In genomic region chr3:95005651-95006050, GRCm38 (mm10) we compare ENCODE assay signal across 21 mouse cellular contexts. TPM values are rescaled to one million over a fixed set of nuclear protein-coding genes. Genes with fewer than 3 reads are reported as not detected.
A peak's percentile ranks its signal among the peaks of the same experiment; 100 is the strongest.
DNase-seq lines count a peak whose midpoint lies in the region; TF ChIP-seq lines count a peak whose summit lies in the region.
"Had no signal": no experiment of that assay in that cellular context is flagged by ENCODE, and none has a peak within 500 bp of the region (broad histone marks: within the 10 kb centered on the region; RNA-seq: fewer than 3 reads in every experiment).

No protein-coding gene starts in this region.

- TF ChIP-seq POLR2A in cerebellum, adult 2 months (IDR thresholded peaks at IDR 0.05; ENCODE audit: borderline replicate concordance, insufficient read depth, low read length): no peak
- no peak for TF ChIP-seq POLR2A in CH12.LX (IDR thresholded peaks at IDR 0.05; ENCODE audit: low read depth, low read length)

- TF ChIP-seq RAD21 in CH12.LX (IDR thresholded peaks at IDR 0.05; ENCODE audit: low read depth, low read length): no peak

- no peak overlapping the region for H3K4me2 ChIP-seq in CH12.LX (ENCODE audit: insufficient read depth, low read depth, poor library complexity, severe bottlenecking)
- H3K4me2 ChIP-seq: embryonic facial prominence, embryonic 13.5 days; embryonic facial prominence, embryonic 15.5 days; forebrain, embryonic 12.5 days had no signal

- peaks cover 24% of the 10 kb centered on the region for H3K4me1 ChIP-seq in cerebellum, adult 2 months (ENCODE audit: control insufficient read depth, insufficient read depth, low read length)
- H3K4me1 ChIP-seq in CH12.LX (ENCODE audit: control insufficient read depth in 1 of 2, insufficient read depth in 2 of 2): peaks cover 16 to 53% of the 10 kb centered on the region in 2 experiments
- H3K4me1 ChIP-seq: embryonic facial prominence, embryonic 13.5 days; embryonic facial prominence, embryonic 15.5 days had no signal

- H3K36me3 ChIP-seq in CH12.LX (replicated peaks in 1 of 2; ENCODE audit: control insufficient read depth in 1 of 2, insufficient read depth in 1 of 2, low read length in 1 of 2): peaks cover 70 to 93% of the 10 kb centered on the region in 2 experiments

- dilution Hi-C loops in CH12.LX (cut with MboI; ENCODE audit: extremely low pct_ligation_motif_present, extremely low pct_unique_long_range_greater_than_20kb, low sequenced_read_pairs): no loop called here

- DNase-seq in cerebellum, adult 2 months: no peak
- DNase-seq in cerebellum, adult 8-10 months: no peak
- no peak for DNase-seq in layer of hippocampus, adult 2 months (ENCODE audit: low spot score in 2 of 2)
- DNase-seq in layer of hippocampus, postnatal 36 days: no peak
- no peak for DNase-seq in CH12.LX (ENCODE audit: extremely low read depth)
- DNase-seq in brain, adult 2 months (ENCODE audit: low read depth, low spot score): peak; percentile 44
- no peak for DNase-seq in thymus, postnatal 4 days
- no peak for DNase-seq in left cerebral cortex, adult 18-20 months (ENCODE audit: low spot score in 2 of 2)
- DNase-seq: adrenal gland, adult 2 months; adrenal gland, postnatal 10 days; adrenal gland, postnatal 25 days; B cell, adult 2 months; cerebellum, adult 11-12 months; cerebellum, postnatal 25 days; embryo, embryonic 11 days had no signal

- TF ChIP-seq CTCF in cerebellum, adult 2 months (IDR thresholded peaks at IDR 0.05; ENCODE audit: borderline replicate concordance, insufficient read depth, low read depth, low read length): no peak
- no peak for TF ChIP-seq CTCF in layer of hippocampus, adult 2 months (conservative IDR thresholded peaks at IDR 0.05)
- TF ChIP-seq CTCF in CH12.LX (conservative IDR thresholded peaks at IDR 0.05 in 1 of 2, IDR thresholded peaks at IDR 0.05 in 1 of 2; ENCODE audit: low read depth in 2 of 2, low read length in 2 of 2): no peak

- no peaks in the 10 kb centered on the region for H3K27me3 ChIP-seq in cerebellum, adult 2 months (ENCODE audit: control insufficient read depth, insufficient read depth, low read length)
- no peaks in the 10 kb centered on the region for H3K27me3 ChIP-seq in CH12.LX (replicated peaks)
- H3K27me3 ChIP-seq: embryonic facial prominence, embryonic 13.5 days; embryonic facial prominence, embryonic 15.5 days; forebrain, embryonic 12.5 days had no signal

- H3K4me3 ChIP-seq in cerebellum, adult 2 months (replicated peaks; ENCODE audit: insufficient read depth, low read depth, low read length): no peak overlapping the region
- H3K4me3 ChIP-seq in layer of hippocampus, adult 2 months: no peak overlapping the region
- H3K4me3 ChIP-seq in CH12.LX (replicated peaks in 1 of 3; ENCODE audit: low read depth in 2 of 3, low read length in 2 of 3, poor library complexity in 1 of 3): no peak overlapping the region
- H3K4me3 ChIP-seq: embryonic facial prominence, embryonic 13.5 days; embryonic facial prominence, embryonic 15.5 days; erythroblast, embryonic 14.5 days; forebrain, embryonic 10.5 days; forebrain, embryonic 12.5 days had no signal

- 15% methylated on average over 3 of the region's 3 CpGs for WGBS in cerebellum, adult 2 months

- in situ Hi-C loops in CH12.LX (cut with MboI; ENCODE audit: low pct_ligation_motif_present, low pct_unique_long_range_greater_than_20kb, low sequenced_read_pairs): no loop called here

- TF ChIP-seq EP300 in CH12.LX (IDR thresholded peaks at IDR 0.05; ENCODE audit: low read length): no peak

- H3K9me3 ChIP-seq in CH12.LX (replicated peaks; ENCODE audit: low read length): no peaks in the 10 kb centered on the region
- H3K9me3 ChIP-seq: embryonic facial prominence, embryonic 13.5 days; embryonic facial prominence, embryonic 15.5 days; forebrain, embryonic 10.5 days; forebrain, embryonic 12.5 days; G1E had no signal

- H3K79me2 ChIP-seq in CH12.LX (replicated peaks; ENCODE audit: control insufficient read depth, extremely low read depth, insufficient read depth, poor library complexity, severe bottlenecking): no peaks in the 10 kb centered on the region

- H3K9ac ChIP-seq in CH12.LX (ENCODE audit: insufficient read depth, low read depth): no peak overlapping the region
- H3K9ac ChIP-seq: embryonic facial prominence, embryonic 13.5 days; embryonic facial prominence, embryonic 15.5 days; forebrain, embryonic 12.5 days had no signal

- H3K27ac ChIP-seq in cerebellum, adult 2 months (ENCODE audit: insufficient read depth, low read length): peak overlapping the region; percentile 57
- peak overlapping the region; percentile 58 for H3K27ac ChIP-seq in layer of hippocampus, adult 2 months
- H3K27ac ChIP-seq in CH12.LX (ENCODE audit: insufficient read depth, low read depth): no peak overlapping the region
- H3K27ac ChIP-seq: embryonic facial prominence, embryonic 13.5 days; embryonic facial prominence, embryonic 15.5 days; forebrain, embryonic 10.5 days; forebrain, embryonic 12.5 days had no signal

TF ChIP-seq in CH12.LX, 34 proteins besides CTCF, POLR2A, EP300 and RAD21:
- peak; percentile 45; the same call in 1 of the 2 replicates for TF ChIP-seq ZMIZ1 (IDR thresholded peaks at IDR 0.05; ENCODE audit: low read depth, low read length)
- no peak for TF ChIP-seq BHLHE40 (IDR thresholded peaks at IDR 0.05; ENCODE audit: low read depth, low read length)
- TF ChIP-seq NELFE (IDR thresholded peaks at IDR 0.05; ENCODE audit: low read depth, low read length): no peak
- TF ChIP-seq MXI1 (IDR thresholded peaks at IDR 0.05; ENCODE audit: low read depth, low read length): no peak
- no peak for TF ChIP-seq CHD2 (IDR thresholded peaks at IDR 0.05; ENCODE audit: low read length)

RNA-seq across cellular contexts. Expression of gene Zfp687, which starts 9.6 kb away (rescaled TPM):
- 40.9 and 43.8 TPM in 2 replicates for polyA plus RNA-seq in cerebellum, adult 2 months (2012; rRNA removed)
- total RNA-seq in layer of hippocampus, adult 2 months (2021): 10 to 100 TPM; 26.2 to 26.6 TPM
- 10 to 100 TPM; 20.3 to 22.4 TPM for total RNA-seq in layer of hippocampus, postnatal 36 days (2021)
- total RNA-seq in CH12.LX (2012; rRNA removed): 10.8 and 11.1 TPM in 2 replicates
- 3.3 and 4.2 TPM in 2 replicates for total RNA-seq in CH12.LX (2014; rRNA removed)
- 12.6 and 13.5 TPM in 2 replicates for polyA plus RNA-seq in CH12.LX (2012; ENCODE audit: insufficient read length, low read depth)
- 10 to 100 TPM; 23.1 to 24.6 TPM for total RNA-seq in left cerebral cortex, adult 18-20 months (2021)

RNA-seq across cellular contexts. Expression of gene Pi4kb, which starts 31.1 kb away (rescaled TPM):
- polyA plus RNA-seq in cerebellum, adult 2 months (2012; rRNA removed): 68.4 and 68.9 TPM in 2 replicates
- 10 to 100 TPM; 58.7 to 64.4 TPM for total RNA-seq in layer of hippocampus, adult 2 months (2021)
- 10 to 100 TPM; 55.3 to 61.2 TPM for total RNA-seq in layer of hippocampus, postnatal 36 days (2021)
- 39.2 and 44.7 TPM in 2 replicates for total RNA-seq in CH12.LX (2012; rRNA removed)
- total RNA-seq in CH12.LX (2014; rRNA removed): 21.2 and 24.0 TPM in 2 replicates
- 30.7 and 31.3 TPM in 2 replicates for polyA plus RNA-seq in CH12.LX (2012; ENCODE audit: insufficient read length, low read depth)
- 10 to 100 TPM; 60.9 to 62.2 TPM for total RNA-seq in left cerebral cortex, adult 18-20 months (2021)

RNA-seq across cellular contexts. Expression of gene Psmd4, which starts 36.8 kb away (rescaled TPM):
- polyA plus RNA-seq in cerebellum, adult 2 months (2012; rRNA removed): 227 and 245 TPM in 2 replicates
- total RNA-seq in layer of hippocampus, adult 2 months (2021): 100 to 1,000 TPM; 158 to 160 TPM
- total RNA-seq in layer of hippocampus, postnatal 36 days (2021): 100 to 1,000 TPM; 148 to 177 TPM
- 258 and 276 TPM in 2 replicates for total RNA-seq in CH12.LX (2012; rRNA removed)
- total RNA-seq in CH12.LX (2014; rRNA removed): 284 and 305 TPM in 2 replicates
- polyA plus RNA-seq in CH12.LX (2012; ENCODE audit: insufficient read length, low read depth): 332 and 360 TPM in 2 replicates
- total RNA-seq in left cerebral cortex, adult 18-20 months (2021): 100 to 1,000 TPM; 165 to 171 TPM

RNA-seq across cellular contexts. Expression of gene Rfx5, which starts 51.8 kb away (rescaled TPM):
- 30.1 and 36.1 TPM in 2 replicates for polyA plus RNA-seq in cerebellum, adult 2 months (2012; rRNA removed)
- 10 to 100 TPM; 23.9 to 24.6 TPM for total RNA-seq in layer of hippocampus, adult 2 months (2021)
- 10 to 100 TPM; 23.6 to 26.2 TPM for total RNA-seq in layer of hippocampus, postnatal 36 days (2021)
- total RNA-seq in CH12.LX (2012; rRNA removed) (11.4 and 11.8 TPM in 2 replicates), CH12.LX (2014; rRNA removed) (14.0 and 15.4 TPM in 2 replicates)
- polyA plus RNA-seq in CH12.LX (2012; ENCODE audit: insufficient read length, low read depth): 19.9 and 22.0 TPM in 2 replicates
- total RNA-seq in left cerebral cortex, adult 18-20 months (2021): 10 to 100 TPM; 23.1 to 24.5 TPM
- polyA plus RNA-seq: erythroblast, embryonic 14.5 days had no signal
